Mouse (Mus musculus) kidney, postnatal 4 days (tissue): Measurements from ENCODE around the gene D630045J12Rik.

Source experiments
- DNase-seq, 2 experiments: peaks; one replicate each; pipeline ENCODE4 v3.0.0; 2021; ENCODE audit warnings: mixed read lengths in 2 of 2

The D630045J12Rik gene

GRCm38 (mm10) chr6:38253736-38254641 lies at the start of gene D630045J12Rik:
Gene D630045J12Rik (minus strand): TSS chr6:38254009.
- DNase-seq = peak; percentile 80 to 90

DNA sequence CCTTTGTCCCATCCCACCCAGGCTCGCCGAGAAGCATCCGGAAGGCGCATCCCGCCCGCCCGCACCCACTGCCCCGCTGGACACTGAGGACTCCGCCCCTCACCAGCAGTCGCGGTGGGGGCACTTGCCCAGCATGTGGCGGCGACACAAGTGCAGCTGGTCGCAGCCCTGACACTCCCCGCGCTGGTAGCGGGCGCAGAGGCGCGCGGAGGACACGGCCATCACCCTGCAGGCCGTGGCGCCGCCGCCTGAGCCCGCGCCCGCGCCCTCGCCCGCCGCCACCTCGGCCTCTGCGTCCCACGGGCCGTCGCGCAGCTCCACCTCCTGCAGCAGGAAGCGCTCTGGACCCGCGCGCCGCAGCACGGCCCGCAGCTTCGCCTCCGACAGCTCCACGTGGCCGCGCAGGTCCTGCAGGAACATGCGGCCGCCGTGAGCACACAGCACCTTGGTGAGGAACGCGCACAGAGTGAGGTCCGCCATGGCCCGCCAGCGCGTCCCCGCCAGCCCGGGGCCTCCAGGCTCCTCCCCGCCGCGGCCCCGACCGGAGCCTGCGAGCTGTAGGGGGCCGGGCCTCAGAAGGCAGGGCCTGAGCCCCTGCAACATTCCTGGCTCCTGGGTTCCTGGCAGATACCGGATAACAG lies 45.1 kb upstream of the D630045J12Rik start, which contains the start of gene Zc3hav1l:
Gene Zc3hav1l (minus strand): TSS at position 499 of the 641 bp plus-strand sequence.
- DNase-seq = peak; percentile 84 to 90

DNA sequence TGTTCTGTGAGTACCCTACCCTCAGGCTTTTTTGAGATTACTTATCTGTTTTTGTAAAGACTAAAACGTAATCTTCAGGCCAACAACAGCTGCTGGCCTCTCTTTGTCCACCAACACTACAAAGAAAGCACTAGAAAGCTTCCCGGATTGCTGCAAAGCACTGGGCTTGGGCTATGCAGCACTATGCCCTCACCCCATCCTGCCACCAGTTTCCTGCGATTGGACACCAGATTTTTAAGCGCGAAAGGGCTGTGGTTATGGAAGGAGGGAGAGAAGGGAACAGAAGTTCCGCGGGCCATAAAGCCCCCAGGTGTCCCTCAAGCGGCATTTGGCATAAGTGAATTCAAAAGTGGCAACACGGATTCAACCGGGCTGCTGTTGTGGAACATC lies 44.4 kb upstream of the D630045J12Rik start:
- DNase-seq = peak; percentile 40 to 56

DNA sequence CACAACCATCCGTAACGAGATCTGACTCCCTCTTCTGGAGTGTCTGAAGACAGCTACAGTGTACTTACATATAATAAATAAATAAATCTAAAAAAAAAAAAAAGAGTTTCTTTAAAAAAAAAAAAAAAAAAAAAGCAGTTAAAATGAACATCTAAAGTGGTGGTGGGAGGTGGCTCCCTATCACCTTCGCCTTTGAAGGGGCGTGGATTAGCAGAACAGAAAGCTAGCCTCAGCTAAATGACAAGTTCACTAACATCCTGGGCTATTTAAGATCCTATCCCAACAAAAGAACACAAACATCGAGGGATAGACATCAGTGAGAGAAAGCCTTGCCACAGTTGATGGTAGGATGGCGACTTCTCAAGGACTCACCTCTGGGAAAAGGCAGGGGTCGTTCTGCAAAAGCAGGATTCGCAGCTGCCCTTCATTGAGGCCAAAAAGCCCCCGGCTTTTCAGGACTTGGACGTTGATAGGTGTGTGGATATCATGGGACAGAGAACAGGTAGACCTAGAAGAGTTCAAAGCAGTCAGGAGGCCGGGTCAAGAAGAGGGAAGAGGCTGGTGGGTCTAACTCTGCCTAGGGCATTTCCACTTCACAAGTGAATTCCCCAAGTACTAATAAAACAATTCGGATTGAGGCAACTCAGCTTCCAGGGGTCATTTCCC lies 43.9 kb upstream of the D630045J12Rik start:
- peak; percentile 5 to 10 for DNase-seq

DNA sequence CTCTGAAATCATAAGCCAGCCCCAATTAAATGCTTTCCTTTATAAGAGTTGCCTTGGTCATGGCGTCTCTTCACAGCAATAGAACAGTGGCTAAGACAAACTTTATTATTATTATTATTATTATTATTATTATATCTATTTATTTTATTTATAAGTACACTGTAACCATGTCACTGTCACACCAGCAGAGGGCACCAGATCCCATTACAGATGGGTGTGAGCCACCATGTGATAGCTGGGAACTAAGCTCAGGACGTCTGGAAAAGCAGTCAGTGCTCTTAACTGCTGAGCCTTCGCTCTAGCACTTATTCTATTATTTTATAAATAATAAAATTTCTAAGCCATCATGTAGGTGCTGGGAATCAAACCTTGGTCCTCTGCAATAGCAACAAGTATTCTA lies 39.9 kb upstream of the D630045J12Rik start:
- peak in 1 of 2 experiments; percentile 7 for DNase-seq

GRCm38 (mm10) chr6:38292871-38293646 lies 39.2 kb upstream of the D630045J12Rik start:
- DNase-seq = no peak

DNA sequence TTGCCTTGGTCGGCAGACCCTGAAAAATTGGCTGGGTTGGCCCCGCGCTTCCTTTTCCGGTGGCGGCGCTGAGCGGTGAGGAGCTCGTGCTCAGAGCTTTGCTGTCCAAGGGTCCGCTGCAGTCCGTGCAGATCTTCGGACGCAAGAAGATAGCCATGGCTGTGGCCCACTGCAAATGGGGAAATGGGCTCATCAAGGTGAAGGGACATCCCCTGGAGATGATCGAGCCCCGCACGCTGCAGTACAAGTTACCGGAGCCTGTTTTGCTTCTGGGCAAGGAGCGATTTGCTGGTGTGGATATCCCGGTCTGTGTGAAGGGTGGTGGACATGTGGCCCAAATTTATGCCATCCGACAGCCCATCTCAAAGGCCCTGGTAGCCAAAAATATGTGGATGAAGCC lies 30.6 kb upstream of the D630045J12Rik start:
- DNase-seq = no peak

GRCm38 (mm10) chr6:38264466-38264865 lies 10.7 kb upstream of the D630045J12Rik start:
- no peak for DNase-seq

GRCm38 (mm10) chr6:38263393-38264159 lies 9.8 kb upstream of the D630045J12Rik start:
- DNase-seq = no peak

- no peak for DNase-seq
Observed at GRCm38 (mm10) chr6:38261877-38262276, 8.1 kb upstream of the D630045J12Rik start.

DNA sequence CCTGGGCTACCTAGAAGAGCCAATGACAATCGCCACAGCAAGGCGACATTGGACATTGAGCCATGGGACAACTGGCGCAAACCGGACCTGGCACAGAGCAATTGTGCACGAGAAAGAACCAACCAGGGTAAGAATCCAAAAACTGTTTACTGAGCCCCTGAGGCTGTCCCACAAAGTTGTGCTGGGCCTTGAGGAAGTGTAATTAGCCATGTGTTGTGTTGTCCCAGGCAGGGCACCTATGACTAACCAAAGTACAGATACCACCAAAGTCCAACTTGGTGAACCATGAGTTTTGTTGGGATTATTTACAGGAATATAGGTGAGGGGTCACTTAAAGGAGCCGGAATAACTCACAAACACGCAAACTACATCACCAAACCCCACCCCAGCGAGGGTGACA lies 3.7 kb upstream of the D630045J12Rik start:
- peak in 1 of 2 experiments; percentile 30 for DNase-seq

- DNase-seq = no peak
Observed at GRCm38 (mm10) chr6:38256793-38257192, 3.0 kb upstream of the D630045J12Rik start.

DNA sequence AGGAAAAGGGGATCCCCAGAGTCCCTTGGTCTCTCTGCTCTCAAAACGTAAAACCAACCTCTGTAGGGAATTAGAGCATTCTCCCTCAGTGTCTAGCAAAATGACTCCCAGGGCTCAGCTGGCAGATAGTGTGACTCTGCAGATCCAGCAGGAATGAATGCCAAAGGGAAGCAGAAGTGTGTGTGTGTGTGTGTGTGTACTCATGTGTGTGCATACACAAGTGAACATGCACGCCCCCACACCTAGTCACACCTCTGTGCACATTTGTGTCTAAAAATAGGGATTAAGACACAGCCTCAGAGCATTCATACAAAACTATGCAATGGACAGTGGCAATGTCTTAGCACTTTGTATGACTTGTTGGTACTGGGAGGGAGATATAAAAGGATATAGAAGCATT lies 2.0 kb upstream of the D630045J12Rik start:
- no peak for DNase-seq

DNA sequence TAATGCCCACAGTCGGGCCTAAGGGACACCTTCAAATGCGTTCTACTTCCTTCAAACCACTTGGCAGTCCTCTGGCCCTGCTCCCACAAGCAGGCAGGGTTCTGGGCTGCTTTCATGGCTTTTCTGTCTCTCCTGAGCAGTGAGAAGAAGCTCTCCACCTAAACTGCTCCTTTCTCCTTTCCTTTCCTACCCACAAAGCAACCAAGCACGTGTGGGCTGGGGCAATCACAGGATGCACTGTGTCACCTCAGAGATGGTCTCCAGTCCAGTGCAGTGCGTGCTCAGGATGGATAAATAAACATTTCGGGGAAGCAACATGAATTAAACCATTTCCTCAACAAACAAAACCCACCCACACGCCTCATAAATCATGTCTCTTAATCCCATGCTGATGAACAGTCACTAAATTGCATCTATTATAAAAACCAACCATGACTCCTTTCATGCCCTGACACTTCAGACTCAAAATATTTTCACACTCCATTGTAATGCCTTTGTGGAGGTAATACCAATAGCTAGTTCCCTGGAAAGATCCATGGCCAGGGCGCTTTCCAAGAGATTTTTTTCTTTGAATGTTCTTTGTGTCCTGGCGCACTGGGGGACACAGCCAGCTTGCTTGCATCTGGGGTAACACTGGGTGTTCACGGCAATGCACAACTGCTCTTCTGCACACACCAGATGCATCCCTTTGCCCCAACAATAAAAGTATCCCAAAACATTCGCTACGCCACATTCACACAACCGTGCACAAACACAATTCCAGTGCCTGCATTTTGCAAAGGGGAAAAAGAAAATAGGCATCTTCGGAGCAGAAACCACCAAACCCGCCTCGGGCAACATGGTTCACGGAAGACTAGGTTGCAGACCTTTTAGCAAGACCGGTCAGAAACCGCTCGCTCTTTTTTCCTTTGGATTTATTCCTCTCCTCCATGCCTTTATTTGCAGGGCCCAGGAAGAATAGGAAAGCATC lies 758 bp downstream of the D630045J12Rik start:
- DNase-seq = peak; percentile 49 to 60

- peak; percentile 29 to 37 for DNase-seq
Observed at GRCm38 (mm10) chr6:38252139-38252538, 1.7 kb downstream of the D630045J12Rik start.

DNA sequence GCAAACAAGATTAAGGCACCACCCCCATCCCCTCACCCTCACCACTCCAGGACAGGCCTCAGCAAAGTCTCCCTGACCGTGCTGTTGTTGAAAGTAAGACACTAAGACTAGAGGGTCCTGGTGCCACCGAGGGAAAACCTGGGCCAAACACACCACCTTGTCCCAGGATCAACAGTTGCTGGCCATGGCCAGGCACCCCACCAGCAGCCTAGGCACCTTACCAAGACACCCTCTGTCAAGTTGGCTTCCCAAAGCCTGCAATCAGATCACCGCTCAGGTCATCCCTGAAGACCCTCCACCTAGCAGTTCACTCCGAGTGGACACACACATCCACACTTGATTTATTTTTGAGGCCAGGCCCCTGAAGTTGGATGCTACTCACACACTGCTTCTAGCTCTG lies 2.3 kb downstream of the D630045J12Rik start:
- no peak for DNase-seq

GRCm38 (mm10) chr6:38247362-38247761 lies 6.4 kb downstream of the D630045J12Rik start:
- DNase-seq = no peak

- DNase-seq = no peak
Observed at GRCm38 (mm10) chr6:38244806-38245205, 9.0 kb downstream of the D630045J12Rik start.

DNA sequence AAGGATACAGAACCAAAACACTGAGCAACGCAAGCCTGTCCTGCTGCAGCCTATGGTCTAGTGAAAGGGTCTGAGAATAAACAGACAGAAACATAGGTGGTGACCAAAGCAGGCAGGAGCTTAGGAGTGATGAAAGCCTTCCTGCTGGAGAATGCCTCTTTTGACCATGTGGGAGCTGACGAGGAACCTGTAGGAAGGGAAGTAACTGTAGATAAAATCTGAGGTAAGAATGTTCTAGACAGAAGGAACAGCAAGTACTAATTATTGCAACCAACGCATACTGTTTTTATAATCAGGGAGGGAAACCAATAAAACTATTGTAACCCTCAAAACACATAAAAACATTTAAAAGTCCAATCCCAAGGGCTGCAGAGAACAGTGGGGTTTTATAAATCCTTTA lies 9.6 kb downstream of the D630045J12Rik start:
- no peak for DNase-seq

GRCm38 (mm10) chr6:38242833-38243232 lies 11.0 kb downstream of the D630045J12Rik start:
- no peak for DNase-seq
